Mouse (Mus musculus): Measurements from ENCODE around the gene Coa7.

Coa7 gene

GRCm38 (mm10) chr4:108383183-108383714, 55.3 kb downstream of the Coa7 start, which contains the start of gene Shisal2a:
Gene Shisal2a (minus strand): TSS chr4:108383349.
- no peak for DNase-seq (ENCODE audit: low spot score in 2 of 2)

- DNase-seq (ENCODE audit: low spot score in 2 of 2), result no peak
Measured at GRCm38 (mm10) chr4:108386087-108386486, 58.1 kb downstream of the Coa7 start.

GRCm38 (mm10) chr4:108387106-108387505, 59.2 kb downstream of the Coa7 start:
- no peak for DNase-seq (ENCODE audit: low spot score in 2 of 2)

- DNase-seq (ENCODE audit: low spot score in 2 of 2), result peak; percentile 17 to 32
Measured at GRCm38 (mm10) chr4:108387681-108388253, 59.8 kb downstream of the Coa7 start.

- no peak for DNase-seq (ENCODE audit: low spot score in 2 of 2)
Measured at GRCm38 (mm10) chr4:108388741-108389140, 60.8 kb downstream of the Coa7 start.

GRCm38 (mm10) chr4:108391124-108391523, 63.2 kb downstream of the Coa7 start:
- DNase-seq (ENCODE audit: low spot score in 2 of 2), result no peak

All from right cerebral cortex, adult 2 months (tissue).